Mouse (Mus musculus) megakaryocyte, embryonic 14.5 days (primary cell): ENCODE data around the gene Sf3b2.

Experiments
- FLI1 ChIP-seq: IDR thresholded peaks from 2 replicates; pipeline ENCODE4 v1.6.1; 2012; ENCODE audit warnings: low read length, inconsistent platforms, mixed read lengths
- GATA1 ChIP-seq: IDR thresholded peaks from 3 replicates; pipeline ENCODE4 v1.6.1; 2012; ENCODE audit warnings: mixed read lengths, low read length, inconsistent platforms, borderline replicate concordance

DNA sequence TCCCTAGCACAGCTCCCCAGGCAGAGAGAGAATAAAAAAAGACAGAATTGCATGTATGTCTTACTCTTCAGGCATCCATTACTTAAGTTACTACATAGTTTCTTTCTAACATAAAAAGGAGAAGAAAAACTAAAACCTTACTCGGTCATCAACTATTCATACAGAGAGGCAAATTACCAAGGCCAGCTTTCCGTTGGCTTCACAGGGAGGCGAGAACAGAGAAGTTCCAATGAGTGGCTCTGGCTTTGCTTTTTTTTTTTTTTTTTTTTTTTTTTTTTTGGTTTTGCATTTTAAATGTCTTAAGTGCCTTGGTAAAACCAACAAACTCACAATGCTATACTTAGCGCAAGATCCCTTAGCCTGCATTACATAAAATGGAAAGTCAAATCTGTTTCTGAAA lies 62.6 kb downstream of the Sf3b2 start:
- TF ChIP-seq GATA1: no peak
- TF ChIP-seq FLI1: no peak
